Mouse (Mus musculus) C2C12 (cell line): ENCODE measurements around the gene Stk38l.

ENCODE experiments used
- CTCF ChIP-seq: IDR thresholded peaks from one replicate; pipeline ENCODE4 v1.5.1; 2011; ENCODE audit not compliant: control insufficient read depth, insufficient read depth, insufficient read length
- MAX ChIP-seq: IDR thresholded peaks from one replicate; pipeline ENCODE4 v1.6.1; 2011; ENCODE audit warnings: mild to moderate bottlenecking, control low read depth

GRCm38 (mm10) chr6:146733554-146733953 lies 8.8 kb downstream of the Stk38l start:
- TF ChIP-seq CTCF (no peak), MAX (no peak)
